Mouse (Mus musculus) spleen, postnatal 36 days (tissue): Measurements from ENCODE around the gene Asic2.
A peak's percentile ranks its signal among the peaks of the same experiment; 100 is the strongest.

Experiments used
- DNase-seq, 2 experiments: peaks; one replicate each; pipeline ENCODE4 v3.0.0; 2022; ENCODE audit warnings: low spot score in 2 of 2, mixed read lengths in 1 of 2

Asic2 gene

DNA sequence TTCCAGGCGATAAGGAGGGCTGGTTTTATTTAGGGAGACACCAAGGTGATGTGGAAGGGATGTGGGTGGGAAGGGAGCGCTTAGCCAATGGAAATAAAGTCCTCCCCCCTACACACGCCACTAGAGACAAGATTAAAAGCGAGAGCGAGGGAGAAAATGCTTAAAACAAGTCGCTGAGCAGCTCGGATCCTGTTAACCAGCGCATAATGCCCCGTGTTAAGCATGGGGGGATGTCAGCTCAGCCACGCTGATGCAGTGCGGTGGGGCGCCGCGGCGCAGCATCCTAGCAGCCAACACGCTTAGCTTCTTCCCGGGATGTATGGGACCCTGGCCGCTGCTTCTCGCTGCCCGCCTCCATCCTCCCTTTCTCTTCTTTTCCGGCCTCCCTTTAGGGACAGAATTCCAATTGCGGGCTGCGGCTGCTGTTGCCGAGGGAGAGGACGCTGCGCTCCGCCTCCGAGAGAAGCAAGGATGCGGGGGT is at the start of gene Asic2:
Asic2 (minus strand) TSS at position 57 of the 481 bp plus-strand sequence.
- no peak for DNase-seq

DNA sequence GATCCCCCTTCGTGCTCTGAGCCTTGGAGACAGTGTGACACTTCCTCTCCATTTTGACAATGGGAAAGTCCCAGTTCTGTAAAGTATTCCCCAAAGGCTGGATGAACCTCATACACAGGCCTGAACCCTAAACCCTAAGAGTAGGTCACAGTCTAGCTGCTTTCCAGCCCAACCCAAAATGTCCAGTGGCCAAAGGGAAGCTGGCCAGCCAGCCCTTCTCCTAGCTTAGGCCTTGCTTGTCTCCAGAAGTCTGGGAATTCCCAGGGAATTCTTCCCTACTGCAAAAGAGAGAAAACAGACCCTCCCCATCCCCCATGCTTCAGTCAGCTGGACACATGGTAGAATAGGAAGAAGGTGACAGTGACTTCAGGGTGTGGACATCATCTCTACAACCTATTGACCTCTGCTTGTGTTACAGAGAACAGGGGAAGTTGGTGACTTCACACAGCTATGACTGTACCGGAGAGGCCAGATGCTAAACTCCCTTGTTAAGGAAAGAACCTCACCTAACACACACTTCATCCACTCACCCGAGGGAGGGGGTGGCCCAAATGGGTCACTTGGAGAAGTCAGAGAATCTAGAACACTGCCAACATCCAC is 48.0 kb upstream of the Asic2 start:
- DNase-seq, result no peak

DNA sequence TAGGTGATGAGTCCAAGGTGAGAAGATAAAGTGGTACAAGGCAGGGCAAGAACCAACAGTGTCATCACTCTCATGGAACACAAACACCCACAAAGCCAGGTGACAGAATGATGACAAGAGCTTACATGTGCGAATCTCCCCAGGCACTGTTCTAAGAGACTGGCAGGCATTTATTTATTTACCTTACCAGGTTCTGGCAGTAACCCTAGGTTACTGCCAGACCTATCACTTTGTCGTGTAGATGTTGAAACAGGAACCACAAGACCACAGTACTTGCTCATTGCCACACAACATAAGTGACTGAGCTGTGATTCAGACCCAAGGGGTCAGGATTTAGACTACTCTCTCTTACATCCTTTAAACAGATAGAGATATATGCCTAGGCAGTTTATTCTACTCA is 46.8 kb upstream of the Asic2 start:
- no peak for DNase-seq

DNA sequence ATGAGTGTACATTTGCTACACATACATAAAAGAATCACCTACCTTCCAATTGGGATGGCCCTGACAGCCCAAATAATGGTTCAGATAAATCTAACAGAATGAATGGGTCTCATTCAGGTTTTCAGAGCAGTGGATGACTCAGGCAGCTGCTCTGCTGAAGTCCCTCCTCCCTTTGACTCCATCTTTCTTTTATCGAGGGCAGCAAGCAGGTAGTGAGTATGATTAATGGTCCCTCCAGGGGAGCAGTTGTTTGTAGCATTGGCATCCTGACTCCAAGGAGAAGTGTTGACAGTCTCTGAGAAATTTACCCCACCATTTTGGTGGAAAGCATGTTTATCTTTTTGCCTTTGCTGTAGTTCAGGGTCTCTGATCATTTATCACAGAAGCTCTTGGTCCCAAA is 45.5 kb upstream of the Asic2 start:
- no peak for DNase-seq

DNA sequence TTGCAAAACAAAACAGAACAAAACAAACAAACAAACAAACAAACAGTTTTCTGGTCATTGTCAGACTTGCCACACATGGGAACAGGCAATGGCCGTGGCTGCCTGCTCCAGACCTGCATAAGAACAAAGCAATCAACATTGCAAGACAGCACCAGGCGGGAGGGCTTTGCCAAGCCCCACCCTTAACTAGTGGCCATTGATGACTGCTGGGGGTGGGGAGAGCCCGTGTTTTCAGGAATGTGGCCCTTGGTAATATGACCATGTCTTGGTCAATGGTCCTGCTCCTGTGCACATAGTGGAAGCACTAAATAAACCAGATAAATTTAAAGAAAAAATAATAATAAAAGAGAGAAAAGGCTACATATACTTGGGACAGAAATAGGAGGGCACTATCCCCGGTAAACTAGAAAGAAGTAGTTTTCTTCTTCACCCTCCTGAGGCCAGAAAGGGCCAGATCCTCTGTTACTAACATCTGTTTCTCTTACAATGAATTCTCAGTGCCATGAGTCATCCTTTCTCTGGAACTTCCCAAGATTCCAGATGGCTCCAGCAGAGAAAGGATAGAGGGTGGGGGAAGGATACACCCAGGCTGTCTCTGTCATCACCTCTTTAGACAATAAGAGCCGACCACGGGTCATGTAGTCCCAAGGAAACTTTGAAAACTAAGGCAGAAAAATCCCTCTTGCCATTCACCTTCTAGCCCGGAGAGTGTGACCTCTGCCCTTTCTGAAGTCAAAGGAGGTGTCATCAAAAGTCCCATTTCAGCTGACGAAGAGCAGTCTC is 43.3 kb upstream of the Asic2 start:
- DNase-seq, result no peak

DNA sequence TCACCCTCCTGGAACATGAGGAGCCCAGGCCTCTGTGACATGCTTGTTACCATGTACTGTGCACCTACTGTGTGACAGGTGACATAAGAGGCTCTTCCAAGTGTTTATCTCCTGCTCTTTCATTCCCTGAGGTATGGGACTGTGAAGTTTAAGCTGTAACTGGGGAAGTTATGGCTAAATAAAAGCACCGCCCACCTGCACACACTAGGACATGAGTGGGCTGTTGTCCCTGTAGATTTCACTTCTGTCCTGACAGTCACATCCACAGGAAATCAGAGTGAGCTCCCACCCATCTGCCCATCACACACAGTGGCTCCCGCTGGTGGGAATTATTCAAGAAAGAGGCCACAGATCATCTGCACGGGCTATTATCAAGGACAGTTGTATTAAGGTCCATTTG is 41.9 kb upstream of the Asic2 start:
- no peak for DNase-seq

DNA sequence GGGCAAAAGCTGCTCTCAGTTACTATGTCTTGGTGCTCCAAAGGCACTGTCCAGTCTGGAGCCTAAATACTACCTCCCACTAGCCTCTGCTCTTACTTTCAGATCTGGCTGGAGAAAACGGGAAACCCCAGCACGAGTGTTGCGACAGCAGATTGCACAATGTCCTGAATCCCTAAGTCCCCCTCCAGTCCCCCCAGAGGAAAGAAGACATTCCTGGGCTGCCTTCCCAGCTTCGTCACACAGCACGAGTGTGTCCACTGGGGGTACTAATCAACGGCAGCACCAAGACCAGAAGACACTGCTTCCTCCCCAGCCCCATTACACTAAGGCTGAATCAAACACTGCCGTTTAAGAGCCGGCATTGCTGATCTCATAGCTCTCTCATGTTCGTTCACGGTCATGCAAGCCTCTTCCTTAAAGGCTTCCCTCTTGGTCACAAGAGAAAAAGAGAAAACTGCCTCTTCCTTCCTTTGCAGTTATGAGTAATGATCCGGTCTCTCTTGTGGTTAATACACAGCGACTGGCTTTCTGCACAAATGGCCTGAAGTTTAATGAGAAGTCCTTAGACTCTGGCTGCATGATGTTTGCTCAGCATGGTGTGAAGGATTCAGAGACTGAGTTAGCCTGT is 38.7 kb upstream of the Asic2 start:
- DNase-seq, result peak; percentile 10 to 25

DNA sequence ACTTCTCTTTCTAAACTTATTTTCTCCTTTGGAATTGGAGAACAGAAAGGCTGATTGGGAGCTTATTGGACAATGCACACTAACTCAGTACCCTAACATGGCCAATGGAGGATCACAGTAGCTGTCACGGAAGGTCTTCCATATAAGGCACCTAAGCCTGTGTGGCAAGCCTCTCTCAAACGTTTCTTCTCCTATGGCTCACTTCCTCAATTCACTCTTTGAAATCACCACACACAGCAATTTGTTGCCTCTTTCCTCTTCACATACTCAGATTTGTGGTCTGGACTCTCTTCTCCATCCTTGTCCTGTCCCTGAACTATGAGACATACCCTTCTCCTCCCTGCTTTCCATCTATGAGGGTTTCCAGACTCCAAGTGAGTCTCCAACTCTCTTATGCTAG is 36.6 kb upstream of the Asic2 start:
- DNase-seq, result peak in 1 of 2 experiments; percentile 18

DNA sequence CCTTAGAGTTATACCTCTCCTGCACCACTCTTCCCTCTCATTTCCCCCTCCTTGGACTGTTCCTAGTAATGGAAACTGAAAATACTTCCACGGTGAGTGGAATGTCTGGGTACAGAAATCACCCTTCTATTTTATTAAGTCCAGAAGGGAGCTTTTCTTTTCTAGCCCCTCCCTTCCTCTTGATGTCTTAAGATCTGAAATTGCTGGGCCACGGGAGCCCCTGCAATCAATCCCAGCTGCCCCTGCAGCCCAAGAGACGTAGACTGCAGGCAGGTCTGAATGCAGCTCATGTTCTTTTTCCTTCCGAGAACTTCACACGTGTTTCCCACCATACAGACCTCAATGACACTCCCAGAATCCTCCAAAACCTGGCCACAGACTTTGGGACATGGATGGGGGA is 32.3 kb upstream of the Asic2 start:
- no peak for DNase-seq

DNA sequence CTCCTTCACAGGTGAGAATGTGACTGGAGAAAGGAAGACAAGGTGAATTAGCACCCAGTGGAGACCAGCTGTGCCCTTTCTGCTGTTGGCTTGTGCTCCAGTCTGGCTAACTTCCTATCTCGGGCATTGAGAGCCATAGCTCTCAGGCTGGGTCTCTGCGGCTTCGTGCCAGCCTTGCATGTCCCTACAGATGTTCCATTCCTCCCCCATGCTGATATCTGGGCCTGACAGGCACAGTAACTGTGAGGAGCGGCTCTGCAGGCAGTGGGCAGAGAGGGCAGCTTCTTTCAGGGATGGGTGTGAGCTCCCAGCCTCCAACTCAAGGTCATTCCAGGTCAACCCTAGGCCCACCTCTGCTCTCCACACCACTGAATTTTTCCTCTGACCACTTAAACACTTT is 31.2 kb upstream of the Asic2 start:
- no peak for DNase-seq

DNA sequence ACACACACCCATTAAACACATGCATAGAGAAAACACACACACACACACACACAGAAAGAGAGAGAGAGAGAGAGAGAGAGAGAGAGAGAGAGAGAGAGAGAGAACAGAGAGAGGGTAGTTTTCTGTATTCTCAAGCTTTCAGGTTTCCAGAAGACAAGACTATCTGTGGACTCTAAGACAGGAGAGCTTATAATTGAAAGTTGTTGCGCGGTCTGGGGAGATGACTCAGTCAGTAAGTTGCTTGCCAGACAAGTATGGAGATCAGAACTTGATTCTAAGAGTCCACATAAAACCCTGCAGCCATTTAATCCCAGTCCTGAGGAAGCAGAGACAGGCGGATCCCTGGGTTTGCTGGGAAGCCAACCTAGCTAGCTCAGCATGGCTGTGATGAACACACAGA is 30.4 kb upstream of the Asic2 start:
- no peak for DNase-seq

DNA sequence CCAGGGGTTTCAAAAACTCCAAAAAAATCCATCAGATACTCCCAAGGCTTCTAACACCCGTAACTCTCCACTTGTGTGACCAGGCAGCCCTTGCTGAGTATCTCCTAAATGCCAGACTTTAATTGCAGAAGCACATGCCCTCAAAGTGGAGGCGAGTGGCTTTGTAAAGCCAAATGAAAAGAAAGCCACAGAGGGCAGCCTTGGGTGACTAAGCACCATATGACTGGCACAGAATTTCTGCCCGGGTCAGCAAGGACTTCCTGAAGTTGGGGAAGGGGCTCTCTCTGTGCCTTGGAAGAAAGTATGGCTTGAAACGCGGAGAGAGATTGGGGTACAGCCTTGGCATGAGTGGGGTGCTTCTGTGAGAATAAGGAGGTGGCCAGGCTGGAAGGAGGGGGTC is 28.8 kb upstream of the Asic2 start:
- no peak for DNase-seq

DNA sequence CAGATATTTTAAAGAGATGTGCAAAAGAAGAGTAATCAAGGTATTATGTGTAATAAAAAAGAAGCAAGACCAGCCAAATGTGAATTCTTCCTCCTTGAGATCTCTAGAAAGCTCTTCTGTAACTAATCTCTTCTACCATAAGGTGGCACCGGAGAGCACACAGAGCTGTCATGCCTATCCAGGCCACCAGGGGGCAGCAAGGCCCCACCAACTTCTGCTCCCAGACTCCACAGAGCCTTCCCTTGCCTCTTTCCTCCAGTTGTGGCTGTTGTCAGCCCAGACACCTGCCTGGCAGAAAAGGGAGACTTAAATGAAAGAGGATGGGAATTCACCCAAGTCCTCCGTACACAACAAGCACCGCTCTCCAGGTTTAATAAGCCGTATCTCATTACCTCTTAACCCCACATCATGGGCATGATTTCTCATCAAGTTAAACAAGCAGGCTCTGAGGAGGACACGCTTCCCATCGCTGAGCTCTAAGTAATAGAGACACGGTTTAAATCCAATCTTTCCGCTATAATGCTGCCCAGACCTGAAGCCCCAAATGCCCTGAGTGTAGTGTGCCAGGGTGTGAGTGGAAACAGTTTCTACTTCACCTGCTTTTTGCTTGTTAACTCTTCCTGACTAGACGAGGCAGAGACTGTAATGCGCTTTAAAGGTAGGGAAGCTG is 28.1 kb upstream of the Asic2 start:
- DNase-seq, result peak; percentile 19 to 44

DNA sequence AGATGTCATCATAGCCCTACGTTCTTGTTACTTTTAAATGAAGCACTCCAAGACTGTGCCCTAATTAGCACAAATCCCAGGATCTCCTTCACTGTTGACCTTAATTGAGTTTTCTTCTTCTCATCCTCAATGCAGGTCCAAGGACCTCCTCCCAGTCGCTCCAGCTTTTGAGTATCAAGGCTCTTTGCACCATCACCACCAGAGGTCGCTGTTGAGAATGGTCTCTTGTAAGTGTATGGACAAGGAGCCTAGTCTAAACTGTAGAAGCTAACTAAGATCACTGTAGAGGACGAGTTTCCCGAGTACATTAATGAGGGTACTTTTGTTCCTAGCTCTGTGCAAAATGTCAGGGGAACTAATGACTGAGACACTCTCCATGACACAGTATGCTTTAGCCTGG is 14.9 kb upstream of the Asic2 start:
- DNase-seq, result peak; percentile 19 to 31

DNA sequence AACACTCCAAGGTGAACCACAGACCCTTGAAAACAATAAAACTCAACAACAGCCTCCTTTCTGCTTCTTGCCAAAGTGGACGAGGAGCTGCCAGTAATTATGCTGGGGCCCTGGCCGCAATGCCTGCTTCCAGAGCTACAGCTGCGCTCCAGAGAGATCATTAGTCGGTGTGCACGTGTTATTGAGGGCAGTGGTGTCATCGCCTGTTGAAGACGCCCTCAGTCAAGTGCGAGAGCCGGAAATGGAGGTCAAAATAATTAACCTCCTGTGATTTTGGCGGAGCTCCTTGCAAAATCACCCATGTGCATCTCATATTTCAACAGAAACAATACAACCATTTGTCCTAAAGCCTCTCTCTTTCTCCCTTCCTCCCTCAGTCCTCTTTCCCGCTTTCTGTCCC is 13.9 kb upstream of the Asic2 start:
- DNase-seq, result no peak

DNA sequence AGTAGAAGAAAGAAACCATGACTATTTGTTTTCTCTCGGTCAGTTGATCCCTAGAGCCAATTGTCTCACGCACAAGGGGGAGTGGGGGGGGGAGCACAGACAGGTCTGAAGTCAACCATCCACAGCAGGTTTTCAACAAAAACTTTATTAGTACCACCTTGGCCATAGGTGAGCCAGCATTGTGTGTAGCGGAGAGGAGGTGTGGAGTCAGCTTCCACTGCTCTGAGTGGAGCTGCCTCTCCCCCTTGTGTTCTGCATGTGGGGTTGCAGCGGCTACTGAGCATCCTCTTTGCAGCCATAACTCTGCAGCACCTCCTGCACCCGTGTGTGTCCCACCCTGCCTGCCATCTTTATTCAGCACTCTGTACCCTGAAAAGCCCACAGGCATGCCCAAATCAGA is 6.3 kb upstream of the Asic2 start:
- peak; percentile 5 to 7 for DNase-seq

DNA sequence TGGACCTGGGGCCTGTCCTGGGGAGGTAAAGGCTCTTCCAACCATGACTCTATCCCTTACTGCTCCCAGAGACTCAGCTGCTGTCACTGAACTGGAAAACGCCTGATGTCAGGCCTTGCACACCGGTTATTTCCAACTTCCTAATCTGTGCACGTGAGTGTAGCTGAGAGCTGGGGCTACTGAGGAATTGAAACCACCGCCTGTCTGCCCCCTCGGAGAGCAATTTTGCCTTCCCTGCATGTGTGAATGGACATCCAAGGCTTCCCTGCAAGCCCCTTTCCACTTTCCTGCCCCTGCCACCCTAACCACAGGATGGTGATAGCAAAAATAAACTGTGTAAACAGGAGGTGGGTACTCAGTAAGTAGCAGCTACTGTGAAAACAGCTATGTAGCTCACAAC is 5.4 kb upstream of the Asic2 start:
- peak; percentile 44 to 51 for DNase-seq

DNA sequence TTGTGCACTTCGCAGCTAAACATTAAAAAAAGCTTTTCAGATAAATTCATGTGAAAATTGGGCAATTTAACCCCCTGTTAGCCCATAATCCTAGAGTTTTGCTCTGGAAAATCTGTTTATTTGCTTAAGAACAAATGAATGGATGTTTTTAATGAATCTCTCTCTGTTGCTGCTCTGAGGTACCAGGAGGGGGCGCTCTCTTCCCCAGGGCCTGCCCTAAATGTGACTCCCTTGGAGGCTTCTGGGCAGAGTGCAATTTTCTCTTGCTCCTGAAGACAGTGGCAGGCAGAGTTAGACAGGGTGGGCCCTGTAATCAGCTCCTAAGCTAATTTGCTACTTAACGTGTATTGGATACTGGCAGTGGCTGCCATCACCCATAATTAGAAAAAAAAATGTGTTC is 3.8 kb upstream of the Asic2 start:
- no peak for DNase-seq

DNA sequence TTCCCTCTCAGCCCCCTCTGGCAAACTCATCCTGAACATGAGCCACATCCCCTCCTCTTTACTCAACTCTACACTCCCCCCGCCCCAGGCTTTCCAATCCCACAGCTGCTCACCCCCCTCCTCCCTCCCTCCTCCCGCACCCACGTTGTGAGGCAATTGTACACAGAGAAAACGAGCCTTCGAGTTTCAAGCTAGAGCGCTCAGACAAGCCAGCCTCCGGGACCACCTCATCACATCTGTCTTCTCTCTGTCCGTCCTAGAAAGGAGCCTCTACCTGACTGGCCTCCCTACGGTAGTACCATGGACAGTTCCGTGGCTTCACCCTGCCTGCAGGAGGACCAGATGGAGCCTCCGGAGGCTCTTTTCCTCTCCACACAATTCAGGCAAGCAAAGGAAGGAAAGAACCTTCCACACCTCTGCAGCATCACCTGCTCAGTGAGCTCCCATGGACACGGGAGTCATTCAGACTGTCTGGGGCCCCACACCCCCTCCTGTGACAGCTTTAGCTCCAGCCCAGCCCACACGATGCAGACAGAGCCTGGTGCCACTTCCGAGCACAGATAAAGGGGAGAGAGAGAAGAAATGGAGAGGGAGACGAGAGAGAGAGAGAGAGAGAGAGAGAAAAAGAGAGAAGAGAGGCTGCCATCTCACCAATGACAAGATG is 1.5 kb downstream of the Asic2 start:
- no peak for DNase-seq

DNA sequence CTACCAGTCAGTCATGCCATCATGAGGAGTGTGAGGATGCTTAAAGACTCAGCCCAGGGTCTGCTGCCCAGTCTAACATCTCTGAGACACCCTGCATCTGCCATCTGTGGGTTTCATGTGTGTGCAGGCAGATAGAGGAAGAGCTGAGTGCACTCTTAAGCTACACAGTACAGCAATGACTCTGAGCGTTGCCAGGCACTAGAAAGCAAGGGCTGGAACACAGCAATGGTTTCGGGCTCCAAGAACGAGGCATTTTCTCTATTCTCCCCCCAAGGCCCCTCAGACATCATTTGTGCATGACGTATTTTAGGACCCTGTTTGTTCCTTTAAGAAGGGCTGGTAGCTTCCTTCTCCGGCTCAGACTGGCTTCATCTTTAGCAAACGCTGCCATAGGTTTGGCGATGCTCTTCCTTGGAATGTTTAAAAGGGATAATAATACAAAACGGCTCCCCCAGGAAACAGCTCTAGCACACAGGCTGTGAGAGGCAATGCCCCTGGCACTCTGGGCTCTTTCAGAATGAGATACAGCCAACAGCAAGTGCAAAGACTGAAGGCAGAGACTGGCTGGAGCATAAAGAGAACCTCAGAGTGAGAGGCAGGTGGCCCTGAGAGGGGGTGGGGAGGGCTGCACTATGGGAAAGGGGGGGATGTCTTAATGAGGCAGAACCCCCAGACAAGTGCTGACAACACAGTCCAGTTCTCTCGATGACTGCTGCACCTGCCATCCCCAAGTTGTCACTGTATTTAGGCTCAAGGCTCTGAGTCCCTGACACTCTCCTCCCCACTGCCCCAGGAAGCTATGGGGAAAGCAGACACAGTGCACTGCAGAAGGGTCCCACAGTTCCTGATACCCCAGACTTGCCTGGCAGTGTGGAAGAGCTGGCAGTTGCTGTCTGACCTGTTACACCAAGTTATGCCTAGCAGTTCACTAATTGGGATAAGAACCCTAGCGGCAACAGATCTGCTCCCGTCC is 2.3 kb downstream of the Asic2 start:
- DNase-seq, result no peak

DNA sequence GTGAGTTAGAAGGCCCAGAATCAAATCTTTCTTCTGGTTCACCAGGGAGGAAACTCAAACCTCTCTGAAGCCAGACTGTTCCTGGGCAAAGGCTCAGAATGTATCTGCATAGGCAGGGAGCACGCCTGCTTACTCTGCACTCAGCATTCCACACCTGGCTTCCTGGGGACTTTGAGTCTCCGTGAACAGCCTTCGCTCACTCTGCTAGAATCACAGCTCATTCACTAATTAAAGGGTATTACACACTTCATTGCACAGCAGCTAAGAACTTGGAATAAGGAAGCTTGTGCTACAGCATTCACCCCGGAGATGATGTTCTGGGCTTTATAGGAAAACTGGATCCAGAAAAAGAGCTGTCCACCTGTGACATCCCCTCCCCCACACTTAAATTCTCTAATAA is 3.7 kb downstream of the Asic2 start:
- no peak for DNase-seq
